Mouse (Mus musculus): ENCODE measurements around the gene Nr1i3.

- TF ChIP-seq GATA1 (IDR thresholded peaks at IDR 0.05; ENCODE audit: low read length) = no peak
- TF ChIP-seq TAL1 (IDR thresholded peaks at IDR 0.05; ENCODE audit: low read length) = no peak
Observed at GRCm38 (mm10) chr1:171183025-171183424, 30.7 kb upstream of the Nr1i3 start.

All from erythroblast, embryonic 14.5 days (primary cell).